Mouse (Mus musculus) heart, postnatal 14 days (tissue): Measurements from ENCODE around the gene Crybb1. TPM values are rescaled to one million over a fixed set of nuclear protein-coding genes. Genes with fewer than 3 reads are reported as not detected.

Source experiments
- DNase-seq, 2 experiments: peaks; one replicate each; pipeline ENCODE4 v3.0.0; 2021 to 2022
- intact Hi-C: fragments of 180-260 bp; cut with DNase I; formaldehyde crosslinking; loops from one replicate; pipeline ENCODE4 v1.15.1; 2025
- total RNA-seq, 2 experiments: library from RNA; stranded (reverse); gene quantifications; 2 replicates each; pipeline ENCODE4 v1.2.3; 2021

The Crybb1 gene
- total RNA-seq, 2 experiments from 2014 or later = 1.4 to 1.9 TPM

DNA sequence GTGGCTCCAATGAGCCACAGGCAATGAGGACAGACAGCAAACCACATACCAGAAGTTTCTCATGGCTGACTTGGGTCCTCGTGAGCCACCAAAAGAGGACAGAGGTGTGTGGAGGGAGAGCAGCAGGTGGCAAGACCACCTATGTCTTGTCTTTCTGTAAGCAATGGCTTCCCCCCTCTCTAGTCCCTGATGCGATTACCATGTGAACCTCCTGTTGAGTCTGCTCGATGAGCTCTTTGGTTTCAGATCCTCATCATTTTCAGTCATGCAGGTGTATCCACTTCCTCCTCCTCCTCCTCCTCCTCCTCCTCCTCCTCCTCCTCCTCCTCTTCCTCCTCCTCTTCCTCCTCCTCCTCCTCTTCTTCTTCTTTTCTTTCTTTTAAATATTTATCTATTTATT, 5.2 kb downstream of the Crybb1 start:
- intact Hi-C loops = no loop called here
- DNase-seq = no peak

DNA sequence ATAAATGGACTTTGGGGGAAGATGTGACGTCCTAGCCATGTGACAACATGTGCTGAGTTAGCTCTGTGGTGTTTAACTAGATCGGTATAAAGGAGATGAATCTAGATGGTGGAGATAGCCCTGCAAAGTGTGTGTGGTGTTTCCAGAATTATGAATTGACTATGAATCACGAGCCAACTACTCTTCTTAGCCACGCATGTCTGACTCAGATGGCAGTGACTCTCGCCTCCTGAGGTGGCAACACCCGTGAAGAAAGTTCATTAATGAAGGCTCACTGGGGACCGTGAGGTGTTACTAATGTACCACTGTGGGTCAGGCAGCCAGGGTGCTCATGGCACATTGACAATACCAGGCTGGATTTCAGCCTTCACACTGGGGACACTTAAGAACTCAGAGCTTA, 8.5 kb downstream of the Crybb1 start:
- no peak for DNase-seq
- intact Hi-C loops = no loop called here

DNA sequence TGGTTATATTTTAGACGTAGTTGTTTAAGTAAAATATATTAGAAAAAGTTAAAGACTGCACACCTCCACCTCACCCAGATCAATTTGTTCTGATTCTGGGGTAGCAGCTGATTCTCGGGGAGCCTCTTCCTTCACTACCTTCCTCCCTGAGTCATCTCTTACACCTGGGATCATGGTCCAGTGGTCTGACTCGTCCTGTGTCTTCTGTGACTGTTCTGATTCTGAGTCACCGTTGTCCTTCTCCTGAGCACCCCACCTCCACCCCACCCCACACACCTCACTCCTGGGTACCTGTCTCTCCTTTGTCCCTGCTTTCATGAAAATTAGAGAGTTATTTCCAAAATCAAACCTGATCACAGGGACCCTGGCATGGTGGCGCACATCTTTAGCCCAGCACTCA, 9.5 kb downstream of the Crybb1 start:
- no peak for DNase-seq
- intact Hi-C loops = no loop called here

DNA sequence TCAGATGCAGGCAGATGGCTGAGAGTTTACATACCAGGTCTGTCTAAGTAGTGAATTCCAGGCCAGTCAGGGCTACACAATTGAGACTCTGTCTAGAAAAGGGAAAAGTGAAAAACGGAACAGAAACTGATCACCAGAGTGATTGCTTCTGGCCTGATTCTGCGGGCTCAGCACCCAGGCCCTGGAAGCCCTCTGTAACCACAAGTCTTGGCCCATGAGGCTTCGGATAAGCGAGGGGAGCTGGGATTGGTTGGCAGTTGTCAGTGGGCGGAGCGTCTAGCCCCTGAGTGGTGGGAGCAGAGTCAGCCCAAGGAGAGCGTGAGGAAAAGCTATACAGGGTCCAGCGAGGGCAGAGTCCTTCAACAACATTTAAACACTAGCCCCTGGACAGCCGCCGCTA, 9.9 kb downstream of the Crybb1 start:
- no peak for DNase-seq
- intact Hi-C loops = no loop called here

DNA sequence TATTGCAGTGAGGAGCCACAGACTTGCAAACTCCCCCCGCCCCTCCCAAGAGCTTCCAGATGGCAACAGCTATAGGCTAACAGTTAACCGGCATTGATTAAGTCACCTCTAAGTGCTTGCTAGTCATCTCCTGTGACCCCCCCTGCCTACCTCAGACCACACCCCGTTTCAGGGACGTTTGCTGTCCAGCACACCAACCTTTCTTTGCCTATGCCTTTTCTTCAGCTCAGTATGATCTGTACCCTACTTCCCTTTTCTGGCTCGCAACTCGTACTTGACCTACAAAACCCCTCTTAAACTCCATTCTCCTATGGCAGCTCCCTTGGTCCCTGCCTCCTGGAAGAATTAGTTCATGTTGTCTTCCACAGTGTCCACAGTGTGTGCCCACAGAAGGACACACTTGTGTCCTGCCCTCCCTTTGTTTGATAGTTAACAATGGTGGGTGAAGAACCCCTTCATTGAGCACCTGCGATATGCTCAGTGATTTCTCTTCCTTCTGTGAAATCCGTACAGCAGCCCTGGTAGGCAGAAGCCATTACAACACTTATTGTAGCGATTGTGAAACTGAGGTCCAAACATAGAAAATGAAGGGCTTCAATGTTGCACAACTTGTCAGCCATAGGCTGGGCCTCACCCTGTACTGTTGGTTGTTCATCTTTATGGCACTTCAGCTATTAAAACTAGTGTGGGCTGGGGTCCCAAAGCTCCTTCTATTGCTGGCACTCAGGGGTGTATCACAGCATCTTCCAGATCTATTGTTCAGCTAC, 10.6 kb downstream of the Crybb1 start:
- intact Hi-C loops = no loop called here
- DNase-seq = no peak

DNA sequence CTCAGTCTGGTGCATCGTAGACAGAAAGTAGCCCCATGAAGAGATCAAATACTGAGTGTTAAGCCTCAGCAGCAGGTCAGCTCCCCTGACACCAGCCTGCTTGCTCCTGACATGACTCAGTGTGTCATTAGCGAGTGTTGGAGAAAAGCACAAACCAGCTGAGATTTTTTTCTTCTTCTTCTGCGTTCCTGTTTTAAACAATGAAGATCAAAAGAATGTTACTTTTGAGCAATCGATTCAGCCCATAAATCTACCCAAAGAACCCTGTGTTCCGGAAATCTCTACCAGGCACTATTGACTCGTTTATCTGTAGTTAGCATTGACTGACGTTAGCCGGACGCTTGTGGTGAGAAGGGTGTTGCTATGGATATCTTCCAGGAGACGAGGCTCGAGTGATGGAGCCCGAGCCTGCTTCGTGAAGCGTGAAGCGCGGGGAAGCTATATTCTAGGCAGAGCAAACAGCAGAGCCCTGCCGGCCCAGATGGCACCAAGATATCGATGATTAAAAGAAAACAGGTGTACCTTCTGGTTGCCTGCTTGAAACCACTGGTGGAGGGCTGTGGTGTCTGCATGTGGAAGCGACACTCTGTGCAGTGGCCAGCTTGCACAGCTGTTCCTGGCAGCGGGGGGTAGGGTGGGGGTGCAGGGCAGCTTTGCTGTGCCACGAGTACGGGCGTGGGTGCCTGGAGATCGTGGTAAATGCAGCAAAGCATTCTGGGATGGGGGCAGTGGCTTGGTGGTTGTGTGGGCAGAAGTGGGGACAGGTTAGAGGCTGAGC, 15.3 kb downstream of the Crybb1 start:
- intact Hi-C loops = no loop called here
- no peak for DNase-seq

DNA sequence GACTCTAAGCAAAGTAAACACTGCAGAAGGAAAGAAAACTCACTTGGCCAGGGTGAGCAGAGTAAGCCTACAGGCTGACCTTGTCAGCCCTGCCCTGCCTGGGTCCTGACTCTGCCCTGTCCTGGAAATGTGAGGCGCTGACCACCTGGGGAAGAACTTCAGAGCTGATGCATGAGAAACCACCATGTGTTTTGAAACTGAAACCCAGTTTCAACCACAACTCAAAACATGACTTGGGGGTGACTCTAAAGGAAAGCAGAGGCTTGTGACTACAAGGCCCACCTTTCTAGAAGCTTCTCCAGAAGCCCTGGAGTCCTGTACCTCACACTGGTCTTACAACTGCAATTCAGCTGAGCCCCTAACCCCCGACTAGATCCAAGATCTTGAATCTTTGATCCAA, 17.3 kb downstream of the Crybb1 start:
- no peak for DNase-seq
- intact Hi-C loops = no loop called here

DNA sequence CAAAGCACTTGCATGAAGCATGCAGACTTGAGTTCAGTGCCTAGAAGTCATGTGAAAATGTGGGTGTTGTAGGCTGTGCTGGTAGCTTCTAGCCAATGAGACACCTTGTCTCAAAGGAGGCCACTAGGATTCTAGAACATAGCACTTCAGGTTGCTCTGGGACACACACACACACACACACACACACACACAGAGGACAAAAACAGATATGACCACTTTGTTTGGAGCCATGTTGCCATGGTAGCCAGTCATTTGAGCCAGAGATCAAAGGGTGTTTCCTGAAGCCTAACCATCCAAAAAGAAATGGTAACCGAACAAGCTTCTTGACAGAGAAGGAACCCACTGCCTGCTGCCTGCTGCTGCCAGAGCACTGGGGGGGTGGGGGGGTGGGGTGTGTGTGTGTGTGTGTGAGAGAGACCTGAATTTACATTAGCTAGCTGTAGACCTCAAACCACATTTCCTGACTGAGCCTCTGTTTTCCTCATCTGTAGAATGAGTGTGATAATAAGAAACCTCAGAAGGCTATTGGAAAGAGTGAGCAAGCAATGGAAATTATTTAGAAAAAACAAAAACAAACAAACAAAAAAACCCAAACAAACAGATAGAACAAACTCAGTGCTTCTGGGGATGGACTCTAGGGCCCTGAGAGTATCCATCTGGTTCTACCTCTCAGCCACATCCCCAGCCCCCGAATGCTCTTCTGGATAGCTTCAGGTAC, 18.3 kb downstream of the Crybb1 start:
- DNase-seq = no peak
- intact Hi-C loops = loop anchor here (2.0 kb wide), 1 partner anchor 17 kb away; no protein-coding TSS in a partner anchor

DNA sequence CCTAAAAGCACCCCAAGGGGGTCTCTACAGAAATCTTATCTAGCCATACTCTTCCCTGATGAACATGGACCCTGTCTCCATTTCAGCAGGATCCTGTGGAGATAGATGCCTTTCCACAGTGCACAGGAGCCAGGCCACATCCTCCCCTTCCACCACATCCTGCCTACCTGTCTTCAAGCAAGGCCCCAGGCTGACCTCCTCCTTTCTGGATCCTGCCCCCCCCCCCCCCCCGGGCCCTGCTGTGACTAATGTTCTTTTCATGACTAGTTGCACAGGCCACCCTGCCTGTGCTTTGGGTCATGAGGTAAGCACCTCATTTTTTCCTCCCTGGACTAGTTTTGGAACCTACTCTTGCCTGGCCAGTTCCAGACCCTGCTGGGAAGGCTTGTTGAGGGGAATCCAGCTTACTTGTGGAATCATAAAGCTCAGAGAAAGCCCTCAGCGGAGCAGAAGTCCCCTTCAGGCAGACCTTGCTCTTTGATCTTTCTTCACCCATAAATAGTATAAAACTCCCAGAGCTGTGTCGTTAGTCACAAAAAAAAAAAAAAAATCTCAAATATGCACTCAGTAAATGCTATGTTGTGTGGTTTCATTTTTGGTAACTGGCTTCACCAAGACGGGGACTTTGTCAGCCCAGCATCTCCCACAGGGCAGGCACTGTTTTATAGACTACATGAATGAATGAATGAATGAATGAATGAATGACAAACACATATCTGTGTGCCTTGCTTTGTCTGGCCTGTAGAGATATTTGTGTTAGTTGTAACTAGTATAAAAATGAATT, 19.6 kb downstream of the Crybb1 start:
- DNase-seq = no peak
- intact Hi-C loops = loop anchor here (2.0 kb wide), 1 partner anchor 18 kb away; no protein-coding TSS in a partner anchor

DNA sequence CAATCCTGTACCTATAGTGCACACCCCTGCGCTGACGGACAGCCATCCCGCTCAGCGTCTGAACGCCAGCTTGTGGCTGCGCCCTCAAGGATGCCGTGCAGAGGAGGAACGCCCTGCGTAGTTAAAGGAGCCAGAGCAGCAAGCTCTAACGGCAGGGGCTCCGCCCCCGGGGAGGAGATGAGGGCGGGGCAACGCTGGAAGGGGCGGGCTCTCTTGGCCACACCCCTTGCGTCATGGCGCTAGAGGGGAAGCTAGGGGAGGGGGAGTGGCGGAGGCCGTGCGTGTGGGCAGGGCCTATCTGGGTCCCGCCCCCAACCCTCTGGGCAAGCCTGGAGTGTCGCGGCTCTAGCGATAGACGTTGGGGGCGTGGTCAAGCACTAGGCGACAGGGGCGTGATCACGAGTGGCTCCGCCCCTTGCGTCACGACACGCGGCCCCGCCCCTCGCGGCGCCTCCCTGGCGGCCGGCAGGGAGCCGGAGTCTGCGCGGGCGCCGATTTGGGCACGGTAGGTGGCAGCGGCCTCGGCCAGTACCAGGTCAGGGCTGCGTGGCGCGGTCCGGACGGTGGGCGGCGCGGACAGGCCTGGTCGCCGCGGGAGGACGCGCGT, 20.8 kb downstream of the Crybb1 start, which contains the start of gene Tpst2:
Tpst2 (plus strand) TSS at position 425 of the 607 bp plus-strand sequence.
- intact Hi-C loops = loop anchor here (2.0 kb wide), 1 partner anchor 34 kb away; no protein-coding TSS in a partner anchor
- peak; percentile 100 for DNase-seq

DNA sequence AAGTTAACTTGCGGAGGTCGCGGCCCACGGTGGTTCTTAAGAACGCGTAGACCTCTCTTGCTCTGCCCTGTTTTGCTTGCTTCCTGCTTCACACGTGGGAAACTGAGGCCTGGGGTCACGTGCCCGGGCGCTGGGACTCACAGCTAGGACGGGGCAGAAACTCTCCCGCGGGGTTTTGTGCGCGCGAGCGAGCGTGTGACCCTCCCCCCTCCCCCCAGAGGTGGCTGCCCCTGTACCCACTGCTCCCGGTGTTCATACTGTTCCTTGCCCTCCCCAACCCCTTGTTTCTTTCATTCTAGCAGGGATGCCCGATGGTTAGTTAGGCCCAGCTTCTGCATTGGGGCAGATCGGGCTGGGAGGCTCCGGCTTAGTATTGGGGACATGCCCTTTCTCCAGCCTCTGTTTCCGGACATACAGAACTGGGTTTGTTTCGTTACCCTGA, 21.3 kb downstream of the Crybb1 start:
- DNase-seq = no peak

DNA sequence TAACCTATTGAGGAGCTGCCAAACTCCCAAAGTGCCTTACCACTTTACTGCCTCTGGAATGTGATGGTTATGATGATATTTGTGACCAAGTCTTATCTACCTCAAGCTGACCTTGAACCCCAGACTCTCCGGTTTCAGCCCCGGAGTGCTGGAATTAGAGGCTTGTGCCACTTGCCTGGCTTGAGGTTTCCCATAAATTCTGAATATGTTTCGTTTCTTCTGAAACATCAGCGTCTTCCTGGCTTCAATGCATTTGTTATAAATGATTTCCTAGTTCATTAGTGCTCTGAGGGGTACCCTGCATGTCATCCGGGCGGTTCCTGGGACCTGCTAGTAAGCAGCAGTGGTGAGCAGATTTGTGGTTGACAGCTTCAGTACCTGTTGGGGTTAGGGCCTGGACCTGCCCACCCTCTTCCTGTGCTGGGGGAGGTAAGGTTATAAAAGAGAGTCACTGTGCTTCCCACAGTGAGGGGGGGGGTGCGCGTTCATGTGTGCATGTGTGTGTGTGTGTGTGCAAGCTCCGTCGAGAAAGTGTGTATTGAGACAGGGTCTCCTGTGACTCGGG, 22.4 kb downstream of the Crybb1 start:
- no peak for DNase-seq
- intact Hi-C loops = loop anchor here (2.0 kb wide), 2 partner anchors 35 to 45 kb away; no protein-coding TSS in a partner anchor

More for the DNA sequence above, 21.3 kb downstream of the Crybb1 start:
- intact Hi-C loops = loop anchor here (2.0 kb wide), 1 partner anchor 34 kb away; no protein-coding TSS in a partner anchor

DNA sequence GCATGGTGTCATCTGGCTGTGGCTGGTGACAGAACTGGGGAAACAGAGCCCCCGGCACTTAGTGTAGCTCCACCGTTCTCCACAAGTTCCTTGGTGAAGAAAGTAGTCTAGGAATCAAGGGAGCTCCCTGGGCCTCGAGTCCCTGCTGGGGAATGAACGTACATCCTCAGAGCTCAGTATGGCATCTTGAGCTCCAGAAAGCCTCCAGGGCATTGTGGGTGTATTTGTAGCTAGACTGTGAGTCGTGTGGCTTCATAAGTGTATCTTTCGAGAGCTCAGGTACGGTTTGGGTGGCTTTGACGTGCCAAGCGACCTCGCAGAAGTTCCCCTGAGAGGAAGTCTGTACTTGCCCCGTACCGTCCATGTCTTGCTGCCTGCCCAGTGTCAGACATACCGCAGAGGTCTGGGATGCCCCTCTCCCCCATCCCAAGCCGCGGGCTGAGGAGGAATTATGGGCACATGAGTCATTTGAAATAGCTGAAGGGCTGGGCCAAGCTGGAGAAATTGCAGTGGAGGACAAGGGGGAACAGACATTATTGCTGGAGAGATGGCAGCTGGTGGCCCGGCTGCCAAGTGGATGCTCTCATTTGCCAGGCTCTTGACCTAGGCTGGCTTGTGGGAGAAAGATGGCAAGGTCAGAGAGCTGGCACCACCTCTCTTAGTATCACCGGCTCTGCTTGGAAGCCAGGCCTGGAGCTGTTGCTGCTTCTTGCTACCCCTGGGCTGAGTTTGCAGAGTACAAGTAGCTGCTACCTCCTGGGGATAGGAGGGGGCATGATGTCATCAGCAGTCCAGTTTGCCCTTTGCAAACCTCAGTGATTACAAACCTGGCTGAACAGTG, 23.8 kb downstream of the Crybb1 start:
- intact Hi-C loops = loop anchor here (2.0 kb wide), 1 partner anchor 43 kb away; no protein-coding TSS in a partner anchor
- peak in 1 of 2 experiments; percentile 52 for DNase-seq

DNA sequence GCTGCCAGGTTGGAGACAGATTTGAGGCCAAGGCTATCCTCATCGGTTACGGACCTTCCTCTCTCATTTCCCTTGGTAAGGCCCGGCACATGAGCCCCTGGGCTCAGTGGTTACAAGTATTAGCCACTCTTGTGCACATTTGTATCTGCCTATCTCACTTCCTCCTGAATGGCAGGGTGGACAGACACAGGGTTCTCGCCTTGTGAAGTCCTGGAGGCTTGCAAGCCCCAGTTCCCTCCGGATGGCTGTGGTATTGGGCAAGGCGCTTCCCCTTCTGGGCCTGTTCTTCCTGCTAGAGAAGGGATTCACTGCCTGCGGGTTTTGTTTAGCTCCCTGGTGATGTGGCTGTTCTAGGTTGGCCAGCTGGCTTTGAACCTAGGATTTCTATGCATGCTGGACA, 24.5 kb downstream of the Crybb1 start:
- intact Hi-C loops = no loop called here
- no peak for DNase-seq

DNA sequence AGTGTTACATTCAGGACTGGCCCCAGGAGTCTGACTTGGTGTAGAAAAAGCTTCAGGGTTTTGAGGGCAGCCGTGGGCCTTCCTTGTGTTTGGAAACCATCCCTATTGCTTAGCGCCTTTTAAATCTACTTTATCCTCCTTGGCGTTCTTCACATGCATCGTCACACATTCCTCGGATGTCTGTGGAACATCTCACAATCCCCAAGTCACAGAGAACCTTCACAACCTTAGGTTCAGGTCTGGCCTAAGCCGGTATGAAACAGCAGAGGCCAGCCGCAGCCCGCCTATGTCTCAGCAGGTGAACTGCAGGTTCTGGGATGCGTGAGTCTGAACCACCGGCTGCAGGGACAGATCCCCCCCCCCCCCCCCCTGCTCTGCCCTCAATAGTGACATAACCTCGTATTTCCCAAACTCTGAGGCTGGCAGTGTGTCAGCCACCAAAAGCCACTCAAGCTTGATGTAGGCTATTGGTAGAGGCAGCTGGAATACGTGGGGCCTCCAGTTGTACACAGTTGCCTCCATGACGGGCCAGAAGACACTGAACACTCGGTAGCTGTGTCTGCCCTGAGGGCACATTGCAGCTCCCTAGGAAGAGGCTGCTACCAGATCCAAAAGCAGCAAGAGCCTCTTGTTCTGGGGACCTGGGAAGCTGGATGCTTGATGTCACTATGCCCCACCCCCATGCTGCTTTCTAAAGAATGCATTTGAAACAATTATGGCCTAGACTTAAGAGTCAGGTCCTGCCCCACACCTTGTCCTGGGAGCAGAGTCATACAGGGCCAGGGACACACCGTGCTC, 25.4 kb downstream of the Crybb1 start:
- intact Hi-C loops = no loop called here
- no peak for DNase-seq

DNA sequence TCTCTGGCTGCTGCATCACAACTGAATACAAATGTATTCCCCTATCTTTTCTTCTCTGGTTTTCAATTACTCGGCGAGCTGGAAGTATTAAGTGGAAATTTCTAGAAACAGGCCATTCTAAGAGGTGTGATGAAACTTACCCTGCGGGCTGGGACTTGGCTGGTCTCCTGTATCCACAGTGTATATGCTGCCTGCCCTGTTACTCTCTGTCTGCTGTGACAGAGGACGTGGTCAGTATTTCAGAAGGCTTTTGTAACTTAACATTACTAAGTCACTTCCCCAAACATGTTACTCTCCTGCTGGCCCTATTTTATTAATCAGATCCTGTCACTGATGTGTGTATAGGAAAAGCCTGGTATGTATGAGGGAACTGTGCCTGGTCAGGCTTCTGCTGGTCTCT, 26.1 kb downstream of the Crybb1 start:
- intact Hi-C loops = loop anchor here (2.0 kb wide), 1 partner anchor 19 kb away; no protein-coding TSS in a partner anchor
- DNase-seq = no peak

DNA sequence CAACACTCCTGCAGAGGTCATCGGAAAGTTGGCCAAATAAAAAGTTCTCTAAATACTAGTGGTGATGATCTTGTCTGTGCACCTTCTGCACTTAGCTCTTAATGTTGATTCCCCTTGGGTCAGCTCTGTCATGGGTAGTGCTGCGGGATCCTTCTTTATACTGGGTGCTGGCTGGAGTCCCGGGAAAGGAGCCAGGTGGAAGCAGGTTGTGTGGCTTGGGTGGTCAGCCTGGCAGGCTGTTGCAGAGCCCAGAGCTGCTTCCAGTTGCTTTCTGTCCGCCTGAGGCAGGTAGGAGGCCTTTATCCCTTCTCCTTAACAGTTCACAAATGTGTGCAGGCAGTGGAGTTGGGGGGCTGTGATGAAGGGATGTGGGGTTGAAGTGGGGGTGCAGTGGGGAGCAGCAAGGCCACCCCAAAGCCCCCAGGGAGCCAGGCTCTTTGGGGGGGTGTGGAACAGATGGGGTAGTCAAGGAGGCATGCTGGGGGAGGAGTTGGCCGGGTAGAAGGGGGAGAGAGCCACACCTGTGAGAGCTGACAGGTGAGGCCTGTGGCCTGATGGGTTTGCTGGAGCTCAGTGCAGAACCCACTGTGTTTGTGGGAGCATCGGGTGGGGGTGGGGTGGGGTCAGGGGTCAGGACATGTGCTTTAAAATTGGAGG, 26.6 kb downstream of the Crybb1 start:
- intact Hi-C loops = loop anchor here (2.0 kb wide), 1 partner anchor 19 kb away; no protein-coding TSS in a partner anchor
- no peak for DNase-seq
